Mouse (Mus musculus): ENCODE measurements at regions not wholly inside any gene's neighbourhood (a gene's known extent, or its start where the extent isn't known, plus 50 kb on each side); places are given as distances from the start of the nearest gene placed in this dataset.
A peak's percentile ranks its signal among the peaks of the same experiment; 100 is the strongest.

DNA sequence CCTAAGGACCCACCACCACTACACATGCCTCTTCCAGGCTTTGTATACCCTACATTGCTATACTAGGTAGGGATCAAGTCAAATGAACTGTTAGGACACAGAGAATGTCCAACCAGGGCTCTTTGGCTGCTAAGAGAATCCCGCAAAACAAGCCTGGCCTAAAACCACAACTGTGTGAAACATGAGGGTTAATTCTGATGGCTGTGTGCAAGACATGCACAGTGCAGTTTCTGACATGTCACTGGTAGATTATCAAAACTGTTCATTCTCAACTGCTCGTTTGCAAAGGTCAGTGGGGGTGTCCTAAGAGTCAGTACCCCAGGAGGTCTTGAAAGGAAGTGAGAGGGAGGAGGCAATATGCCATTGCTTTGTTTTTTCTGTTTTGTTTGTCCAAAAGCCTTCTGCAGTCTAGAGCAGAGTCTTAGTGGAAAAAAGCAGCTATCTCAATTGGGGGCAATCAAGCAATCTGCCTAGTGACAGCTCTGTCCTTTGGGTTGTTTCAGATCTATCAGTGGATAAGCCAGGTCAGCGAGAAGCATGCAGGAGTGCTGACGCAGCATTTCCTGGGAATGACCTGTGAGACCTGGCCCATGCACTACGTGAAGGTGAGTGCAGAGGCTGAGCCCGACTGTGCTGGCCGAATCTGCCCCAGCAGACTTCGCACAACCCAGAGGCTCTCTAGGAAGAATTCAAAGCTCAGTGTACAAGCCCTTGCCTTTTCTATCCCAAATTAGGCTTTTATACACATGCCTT is 151.3 kb upstream of the 4933402D24Rik start:
- DNase-seq (ENCODE audit: low spot score in 2 of 2) = no peak

DNA sequence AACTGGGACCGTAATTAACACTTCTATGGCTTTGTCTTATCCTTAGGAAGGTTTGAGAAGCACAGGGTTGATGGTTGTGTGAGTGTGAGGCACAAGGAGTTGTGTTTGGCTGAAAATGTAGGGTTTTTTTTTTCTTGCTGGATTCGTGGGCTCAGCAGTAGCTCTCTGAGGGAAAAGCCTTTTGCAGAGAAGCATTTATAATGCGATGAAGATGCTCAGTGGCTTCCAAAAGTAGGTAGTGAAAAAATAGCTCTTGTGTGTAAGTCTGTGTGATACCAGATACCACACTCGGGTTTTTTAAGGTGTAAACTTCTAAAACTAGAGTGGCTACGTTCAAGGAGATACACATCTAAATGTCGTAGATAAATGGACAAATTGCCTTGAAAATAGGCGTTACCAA is 149.1 kb upstream of the 4933402D24Rik start:
- no peak for DNase-seq (ENCODE audit: low spot score in 2 of 2)

DNA sequence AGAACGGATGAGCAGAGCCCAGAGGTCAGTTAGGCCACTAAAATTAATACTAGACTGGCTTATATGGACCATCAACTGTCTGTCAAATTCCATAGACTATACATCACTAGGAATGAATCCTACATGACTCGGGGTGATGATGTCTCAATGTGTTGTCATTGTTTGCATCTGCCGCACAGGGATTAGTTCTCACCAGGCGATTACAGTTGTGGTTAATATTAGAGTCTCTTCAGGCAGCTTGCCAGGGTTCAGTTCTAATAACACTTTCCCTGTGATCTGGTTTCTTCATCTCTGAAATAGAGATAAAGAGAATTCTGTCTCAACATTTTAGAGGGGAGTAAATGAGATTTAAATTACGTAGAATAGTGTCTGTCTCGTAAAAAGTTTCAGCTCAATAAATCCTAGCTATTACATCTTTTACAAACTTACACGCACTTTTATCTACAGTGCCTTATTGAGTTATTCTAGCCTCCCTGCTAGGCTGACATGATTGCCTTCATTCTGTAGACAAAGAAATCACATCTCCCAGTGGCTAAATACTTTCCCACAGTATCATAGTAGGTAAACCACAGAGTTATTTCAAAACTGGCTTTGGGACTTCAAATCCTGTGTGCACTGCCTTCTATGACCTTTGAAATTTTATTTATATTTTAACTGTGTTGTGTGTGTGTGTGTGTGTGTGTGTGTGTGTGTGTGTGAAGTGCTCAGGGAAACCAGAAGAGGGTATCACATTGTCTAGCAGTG is 148.0 kb upstream of the 4933402D24Rik start:
- DNase-seq (ENCODE audit: low spot score in 2 of 2) = no peak

DNA sequence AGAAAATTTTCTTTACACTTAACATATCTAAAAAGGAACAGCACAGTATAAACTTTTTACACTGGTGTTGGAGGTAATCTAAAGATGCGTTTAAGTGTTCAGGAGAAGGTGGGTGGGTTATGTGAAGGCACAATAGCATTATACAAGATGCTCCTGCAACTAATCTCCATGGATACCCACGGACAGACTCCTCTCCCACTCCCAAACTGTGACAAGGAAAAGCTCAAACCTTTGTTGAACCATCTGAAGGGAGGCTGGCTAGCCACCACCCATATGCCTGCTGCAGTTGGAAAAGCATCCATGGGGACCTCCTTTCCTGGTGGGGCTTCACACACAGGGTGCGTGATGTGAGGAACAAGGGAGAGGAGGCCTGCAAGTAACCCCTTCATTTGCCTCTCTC is 141.7 kb upstream of the 4933402D24Rik start:
- DNase-seq (ENCODE audit: low spot score in 2 of 2) = no peak

DNA sequence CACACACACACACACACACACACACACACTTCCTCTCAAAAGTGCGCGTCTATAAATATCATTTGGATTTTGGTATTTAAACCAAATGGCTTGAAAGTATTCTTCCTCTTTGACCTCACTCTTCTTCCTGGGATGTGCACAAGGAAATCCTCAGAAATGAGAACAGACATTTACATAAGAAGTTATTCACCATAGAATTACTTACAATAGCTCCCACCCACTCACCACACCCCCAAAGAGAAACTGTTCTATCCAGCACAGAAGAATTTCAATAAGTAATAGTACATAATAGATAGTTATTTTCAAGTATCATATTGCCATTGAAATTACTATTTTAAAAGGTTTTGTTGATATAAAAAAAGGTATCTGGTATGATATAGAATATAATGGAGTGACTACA is 140.1 kb upstream of the 4933402D24Rik start:
- DNase-seq (ENCODE audit: low spot score in 2 of 2) = peak in 1 of 2 experiments; percentile 25

DNA sequence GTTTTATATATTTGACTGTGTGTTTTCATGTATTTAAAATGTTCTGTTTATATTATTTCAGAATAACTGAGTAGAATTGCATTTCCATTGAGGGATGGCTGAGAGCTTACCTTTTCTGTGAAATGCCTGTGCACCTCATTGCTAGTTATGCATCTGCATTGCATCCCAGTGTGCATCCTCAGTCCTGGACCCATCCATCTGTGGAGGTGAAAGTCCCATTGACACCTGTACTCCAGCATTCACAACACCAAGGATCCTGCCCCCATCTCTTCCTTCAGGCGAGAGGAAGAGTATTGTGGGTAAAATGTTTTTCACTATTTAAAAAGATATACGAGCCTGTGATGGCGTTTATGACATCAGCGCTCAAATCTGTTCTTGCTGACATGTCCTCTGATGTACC is 134.6 kb upstream of the 4933402D24Rik start:
- DNase-seq (ENCODE audit: low spot score in 2 of 2) = no peak

DNA sequence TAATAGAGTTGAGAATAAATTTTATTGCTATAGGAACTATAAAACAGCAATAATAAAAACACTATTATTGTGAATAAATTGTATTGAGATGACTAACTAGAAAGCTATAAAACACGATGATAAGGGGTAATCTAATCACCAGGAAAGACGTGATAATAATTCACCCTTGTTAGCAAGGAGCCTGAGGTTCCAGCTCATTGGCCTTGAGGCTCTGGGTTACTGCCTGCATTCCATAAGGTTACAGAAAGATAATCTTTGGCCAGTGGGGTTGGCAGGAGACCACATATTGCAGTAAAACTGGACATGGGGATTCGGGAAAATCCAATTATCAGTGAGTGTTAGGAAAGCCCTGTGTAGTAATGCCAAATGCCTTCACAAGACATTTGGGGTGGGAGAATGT is 134.1 kb upstream of the 4933402D24Rik start:
- no peak for DNase-seq (ENCODE audit: low spot score in 2 of 2)

DNA sequence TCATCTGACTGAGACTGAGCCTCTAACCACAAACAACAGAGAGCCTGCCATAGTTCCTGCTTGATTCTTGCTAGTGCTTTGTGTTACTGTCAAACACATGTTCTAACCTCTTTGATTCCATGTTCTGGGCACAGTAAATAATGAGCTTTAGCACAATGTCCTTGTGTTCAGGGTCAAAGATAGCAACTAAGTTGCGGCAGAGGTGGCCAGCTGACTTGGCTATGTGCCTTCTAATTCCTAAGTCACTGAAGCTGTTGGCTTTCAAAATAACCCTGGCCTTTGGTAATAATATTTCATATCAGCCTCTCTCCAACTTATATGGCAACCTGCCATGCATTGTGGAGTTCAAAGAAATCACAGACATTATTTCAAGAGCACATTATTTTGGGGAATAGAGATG is 133.3 kb upstream of the 4933402D24Rik start:
- DNase-seq (ENCODE audit: low spot score in 2 of 2) = no peak

DNA sequence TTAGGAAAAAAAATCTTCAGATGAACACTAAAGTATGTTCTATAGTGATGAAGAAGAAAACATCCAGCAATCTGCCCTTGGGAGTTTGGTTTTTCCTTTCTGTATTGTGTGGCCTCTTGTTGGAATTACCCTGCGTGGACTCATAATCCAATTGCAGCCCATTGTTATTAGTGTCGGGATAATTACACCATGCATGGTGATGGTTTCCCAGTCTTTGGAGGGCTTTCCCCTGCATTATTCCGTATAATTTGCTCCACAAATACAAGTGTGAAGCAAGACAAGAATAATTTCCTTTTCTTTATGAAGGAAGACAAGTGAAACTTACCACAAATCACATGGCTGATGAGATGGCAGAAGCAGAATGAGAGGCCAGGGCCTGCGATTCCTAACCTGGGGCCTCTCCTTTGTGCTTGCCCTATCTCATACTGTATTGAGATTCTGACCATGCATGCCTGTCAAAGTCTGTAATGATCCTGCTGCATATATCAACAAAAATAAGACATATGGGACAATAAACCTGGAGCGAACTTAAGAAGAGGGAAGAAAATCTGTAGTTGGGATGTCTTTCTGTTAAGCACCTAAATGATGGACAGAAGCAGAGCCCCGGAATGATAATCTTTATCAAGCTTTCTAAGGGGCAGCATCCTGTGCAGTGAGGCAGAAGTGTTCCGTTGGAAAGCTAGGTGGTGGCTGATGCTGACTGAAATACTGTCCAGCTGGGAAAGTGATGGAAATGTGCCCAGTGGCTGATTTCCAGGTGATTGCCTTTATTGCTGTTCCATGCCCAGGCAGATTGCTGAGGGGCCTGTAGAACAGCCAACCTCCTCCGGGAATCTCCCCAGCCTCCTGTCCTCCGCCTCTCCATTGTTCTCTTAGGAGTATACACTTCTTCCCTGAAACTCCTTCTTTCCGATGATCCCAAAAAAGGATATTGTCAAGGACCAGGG is 130.8 kb upstream of the 4933402D24Rik start:
- no peak for DNase-seq (ENCODE audit: low spot score in 2 of 2)

DNA sequence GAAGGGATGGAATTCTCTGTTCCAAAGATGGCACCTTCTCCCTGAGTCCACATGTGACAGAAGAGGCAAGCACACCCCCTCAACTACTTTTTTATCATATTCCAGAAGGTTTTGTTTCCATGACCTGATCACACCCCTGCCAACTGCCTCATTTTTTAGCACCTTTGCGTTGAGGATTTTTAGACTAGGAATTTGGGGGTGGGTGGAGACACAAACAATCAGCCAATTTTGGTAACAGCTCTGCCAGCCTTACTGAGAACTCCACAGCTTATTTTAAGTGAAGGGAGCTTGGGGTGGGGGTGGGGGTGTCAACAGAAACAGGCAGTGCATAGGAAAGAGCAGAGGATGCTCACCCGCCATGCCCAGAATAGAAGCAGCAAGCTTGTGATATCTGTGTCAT is 129.7 kb upstream of the 4933402D24Rik start:
- peak; percentile 43 to 54 for DNase-seq (ENCODE audit: low spot score in 2 of 2)

DNA sequence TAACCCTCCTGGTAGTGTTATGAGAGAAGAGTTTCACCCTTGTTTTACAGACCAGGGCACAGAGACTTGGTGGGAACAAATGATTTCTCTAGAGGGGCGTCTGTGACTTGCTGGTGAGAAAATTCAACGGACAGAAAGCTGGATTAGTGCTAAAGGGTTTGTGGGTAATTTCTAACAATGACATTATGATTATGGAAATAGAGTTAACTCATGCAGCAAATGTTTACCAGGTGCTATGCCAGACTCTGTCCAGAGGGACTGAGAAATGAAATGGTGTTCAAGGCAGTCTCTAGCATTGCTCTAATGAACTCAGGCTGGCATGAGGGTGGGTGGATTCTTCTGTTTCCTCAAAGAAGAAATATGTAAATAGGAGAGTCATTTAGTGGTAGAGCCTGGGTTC is 128.5 kb upstream of the 4933402D24Rik start:
- DNase-seq (ENCODE audit: low spot score in 2 of 2) = no peak

DNA sequence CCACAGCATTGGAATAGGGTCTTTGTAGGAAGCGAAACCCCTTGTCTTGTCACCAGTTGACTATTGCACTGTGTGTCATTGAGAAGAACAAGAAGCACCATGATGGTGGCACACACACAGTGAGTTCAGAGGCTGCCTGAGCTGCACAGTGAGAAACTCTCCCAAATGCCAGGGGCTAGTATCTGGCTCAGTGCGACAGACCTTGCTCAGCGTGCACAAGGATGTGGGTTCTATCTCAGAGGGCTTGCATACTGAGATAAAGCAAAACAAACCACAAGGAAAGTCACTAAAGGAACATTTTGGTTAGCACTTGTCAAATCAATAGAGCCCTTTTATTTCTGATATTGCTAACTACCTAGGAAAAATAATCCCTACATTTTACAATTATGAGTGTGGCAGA is 110.5 kb upstream of the 4933402D24Rik start:
- DNase-seq (ENCODE audit: low spot score in 2 of 2) = no peak

DNA sequence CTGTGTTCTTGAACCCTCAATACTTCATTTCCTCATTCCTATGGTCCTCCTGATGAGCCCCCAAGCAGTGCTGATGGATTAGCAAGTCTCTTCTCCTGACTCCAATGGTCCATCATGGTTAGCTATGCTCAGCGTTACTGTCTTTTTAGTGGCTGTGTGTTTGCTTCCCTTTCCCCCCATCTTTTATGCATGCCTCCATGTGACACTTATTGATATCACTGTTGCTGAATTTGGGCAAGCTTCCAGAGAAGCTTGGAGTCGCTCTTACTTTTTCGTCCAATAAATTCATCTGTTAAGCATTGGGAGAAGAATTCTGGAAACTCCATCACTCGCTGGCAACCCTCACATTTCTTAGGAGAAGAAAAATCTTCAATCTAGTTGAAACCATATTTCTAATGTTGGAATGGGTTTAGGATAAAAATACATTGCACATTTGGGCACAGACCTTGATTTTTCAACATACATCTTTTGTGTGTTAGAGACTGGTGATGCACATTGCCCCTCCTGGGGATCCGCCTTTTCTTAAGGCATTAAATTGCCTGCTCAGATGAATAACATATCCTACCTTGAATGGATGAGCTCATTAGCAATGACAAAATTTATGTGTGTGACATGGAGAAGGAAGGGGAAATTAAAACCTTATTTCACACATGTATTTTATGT is 107.7 kb upstream of the 4933402D24Rik start:
- no peak for DNase-seq (ENCODE audit: low spot score in 2 of 2)

DNA sequence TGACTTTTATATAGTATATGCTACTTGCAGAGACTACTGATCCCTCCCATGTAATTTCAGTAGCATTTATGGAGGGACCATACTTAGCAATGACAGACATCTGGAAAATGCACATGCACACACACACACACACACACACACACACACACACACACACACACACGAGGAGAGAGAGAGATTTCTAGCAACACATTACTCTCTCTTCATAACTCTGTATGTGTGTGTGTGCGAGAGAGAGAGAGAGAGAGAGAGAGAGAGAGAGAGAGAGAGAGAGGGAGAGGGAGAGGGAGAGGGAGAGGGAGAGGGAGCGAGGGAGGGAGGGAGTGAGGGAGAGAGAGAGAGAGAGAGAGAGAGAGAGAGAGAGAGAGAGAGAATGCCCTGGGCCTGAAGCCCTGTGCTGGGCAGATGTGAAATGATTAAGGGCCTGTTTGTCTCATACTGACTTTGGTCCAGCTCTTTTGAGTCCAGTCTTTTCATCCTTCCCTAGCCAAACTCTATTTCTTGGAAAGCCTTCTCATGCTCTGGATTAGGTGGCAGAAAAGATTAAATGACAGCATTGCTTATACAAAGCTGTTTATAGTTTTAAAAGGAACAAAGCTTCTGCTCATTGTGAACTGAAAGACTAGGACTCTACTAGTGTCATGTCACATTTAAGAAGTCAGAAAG is 106.4 kb upstream of the 4933402D24Rik start:
- no peak for DNase-seq (ENCODE audit: low spot score in 2 of 2)

DNA sequence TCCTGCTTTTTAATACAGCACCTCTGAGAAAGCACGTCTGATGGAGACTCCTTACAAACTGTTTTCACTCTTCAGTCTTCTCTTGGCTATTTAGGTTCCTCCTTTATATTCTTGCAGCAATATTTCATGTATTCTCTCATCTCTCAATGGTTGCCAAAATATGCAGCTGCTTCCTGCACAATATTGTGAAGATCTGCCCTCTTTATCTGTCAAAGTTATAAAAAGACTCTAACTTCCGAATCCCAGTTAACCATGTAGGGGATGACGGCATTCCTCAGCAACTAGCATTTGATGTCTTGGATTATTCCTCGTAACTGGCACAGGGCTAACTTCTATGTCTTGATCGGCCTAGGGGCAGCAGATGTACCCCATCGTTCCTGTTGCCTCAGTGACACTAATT is 102.8 kb upstream of the 4933402D24Rik start:
- DNase-seq (ENCODE audit: low spot score in 2 of 2) = no peak

DNA sequence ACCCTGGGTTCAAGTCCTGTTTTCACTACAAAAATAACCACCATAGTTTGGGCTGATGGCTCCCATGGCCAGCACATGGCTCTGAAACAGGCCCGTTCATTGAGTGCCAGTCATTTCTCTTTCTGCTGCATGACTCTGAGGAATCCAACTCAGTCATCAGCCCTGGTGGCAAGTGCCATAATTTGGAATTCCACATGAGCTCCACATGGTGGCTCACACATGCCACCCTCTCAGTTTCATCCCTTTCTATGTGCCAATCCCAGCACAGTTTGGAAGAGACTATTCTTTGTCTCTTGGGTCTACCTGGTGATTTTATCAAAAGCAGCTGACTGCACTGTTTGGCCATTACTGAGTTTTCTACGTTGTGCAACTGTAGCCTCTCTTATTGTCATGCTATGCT is 100.3 kb upstream of the 4933402D24Rik start:
- DNase-seq (ENCODE audit: low spot score in 2 of 2) = no peak

DNA sequence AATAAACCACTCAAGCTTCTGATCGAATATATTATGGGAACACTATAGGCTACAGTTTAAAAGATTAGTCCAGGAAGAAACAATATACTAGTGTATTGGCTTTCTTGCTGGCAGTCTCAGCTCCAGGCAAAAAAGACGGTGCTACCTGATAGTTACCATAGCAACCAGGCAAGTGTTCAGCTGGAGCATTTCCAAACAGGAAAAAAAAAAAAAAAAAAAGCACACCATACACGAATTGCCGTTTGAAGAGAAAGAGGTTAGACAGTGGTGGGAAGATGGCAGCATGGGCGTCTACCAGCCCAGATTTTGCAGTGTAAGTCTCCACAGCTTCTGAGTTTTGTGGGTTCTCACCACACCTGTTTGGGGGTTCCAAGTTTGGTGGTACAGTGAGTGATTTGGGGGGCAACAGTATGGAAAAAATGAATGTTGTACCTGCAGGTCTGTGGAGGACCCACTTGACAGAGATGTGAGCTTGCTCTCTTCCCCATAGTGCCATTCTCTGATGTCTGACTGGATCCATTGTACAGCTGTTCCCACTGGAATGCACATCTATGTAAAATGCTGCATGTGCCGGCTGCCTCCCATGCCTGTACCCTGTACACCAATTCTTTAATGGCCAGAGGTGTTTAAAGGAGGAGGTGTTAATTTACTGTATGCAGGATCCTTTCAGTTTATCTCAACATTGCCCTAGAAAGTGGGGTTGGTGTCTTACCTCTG is 89.0 kb upstream of the 4933402D24Rik start:
- DNase-seq (ENCODE audit: low spot score in 2 of 2) = no peak

DNA sequence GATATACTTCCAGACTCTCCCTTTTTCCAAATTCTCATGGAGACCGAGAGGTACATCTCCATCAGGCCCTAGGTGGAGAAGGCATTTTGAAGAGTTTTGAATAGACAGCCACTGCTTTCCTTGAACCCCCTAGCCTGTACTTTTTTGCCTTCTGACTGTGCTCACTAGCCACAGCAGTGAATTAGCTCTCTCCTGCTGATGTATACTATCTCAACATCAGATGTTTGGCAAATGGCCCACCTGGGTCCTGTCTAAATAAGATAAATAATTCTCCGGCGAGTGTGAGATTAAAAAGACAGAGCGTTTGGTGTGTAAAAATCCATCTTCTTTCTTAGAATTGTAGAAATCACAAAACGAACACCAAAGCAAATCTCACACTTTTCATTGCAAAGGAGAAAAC is 88.4 kb upstream of the 4933402D24Rik start:
- DNase-seq (ENCODE audit: low spot score in 2 of 2) = no peak

DNA sequence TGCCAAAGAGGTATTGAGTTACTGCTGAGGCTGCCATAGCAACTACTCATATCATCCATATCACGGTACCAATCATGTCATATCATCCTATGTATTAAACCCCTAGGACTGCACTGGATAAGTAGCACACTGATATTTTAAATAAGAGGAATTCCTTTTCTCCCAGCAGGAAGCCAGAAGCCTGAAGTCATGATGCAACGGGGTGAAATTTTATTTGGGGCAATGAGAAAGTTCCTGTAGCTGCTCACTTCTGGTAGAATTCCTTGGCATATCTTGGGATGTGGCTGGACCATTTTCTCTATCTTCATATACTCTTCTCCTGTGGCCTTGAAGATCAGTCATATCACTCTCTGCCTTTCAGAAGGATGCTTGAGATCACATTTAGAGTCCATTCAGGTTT is 87.3 kb upstream of the 4933402D24Rik start:
- DNase-seq (ENCODE audit: low spot score in 2 of 2) = no peak

DNA sequence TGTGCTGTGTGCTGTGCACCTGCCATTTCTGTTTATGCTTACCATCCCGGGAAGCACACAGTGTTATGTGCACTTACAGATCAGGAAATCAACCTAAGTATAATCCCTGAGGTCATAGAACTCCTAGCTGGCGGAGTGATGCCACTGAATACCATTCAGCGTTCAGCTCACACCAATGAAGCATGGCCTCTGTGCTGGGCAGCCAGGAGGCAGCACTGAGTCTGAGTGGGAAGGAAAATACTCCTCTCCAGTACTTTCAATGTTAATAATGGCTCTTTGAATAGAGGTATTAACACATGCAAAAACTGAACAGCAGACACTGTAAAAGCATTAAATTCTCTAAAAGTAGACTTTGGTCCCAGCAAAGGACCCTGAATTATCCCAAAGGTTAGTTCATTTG is 85.7 kb upstream of the 4933402D24Rik start:
- DNase-seq (ENCODE audit: low spot score in 2 of 2) = no peak
